Mouse (Mus musculus): ENCODE data around the gene Cad. TPM values are rescaled to one million over a fixed set of nuclear protein-coding genes. Genes with fewer than 3 reads are reported as not detected.
A peak's percentile ranks its signal among the peaks of the same experiment; 100 is the strongest.
"Not testable (repeated sequence)": the region's sequence is repeated elsewhere in the genome, so short reads cannot be mapped to it uniquely, and the experiment has no call there.

Gene Cad
- polyA plus RNA-seq, 1 experiment from 2014 or later = 11.8 TPM

DNA sequence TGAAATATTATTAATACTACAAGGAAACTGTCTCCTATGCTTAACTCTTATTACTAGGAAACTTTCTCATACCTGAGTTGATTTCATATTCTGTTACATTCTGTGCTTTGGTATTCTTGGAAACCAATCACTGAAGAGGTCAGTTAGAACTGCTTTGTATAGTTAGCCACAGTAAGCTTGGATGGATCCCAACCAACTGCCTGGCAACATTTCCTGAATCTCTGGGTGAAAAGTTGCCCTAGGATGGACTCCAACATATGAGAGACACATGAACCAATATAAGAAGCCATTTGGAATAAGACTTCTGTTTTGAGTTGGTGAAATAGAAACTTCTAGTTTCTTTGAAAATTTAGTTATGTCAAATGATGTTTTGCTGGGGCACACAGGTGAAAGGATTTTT lies 29.9 kb upstream of the Cad start:
- Histone ChIP-seq H3K4me1 (replicated peaks; ENCODE audit: insufficient read depth, low read length) (no peaks in the 10 kb centered on the region), H3K9ac (ENCODE audit: low read depth, low read length) (no peak overlapping the region), H3K4me2 (ENCODE audit: low read length) (no peak overlapping the region), H3K9me3 (replicated peaks; ENCODE audit: low read length) (no peaks in the 10 kb centered on the region), H3K4me3 (replicated peaks; ENCODE audit: low read depth, low read length) (no peak overlapping the region), H3K36me3 (ENCODE audit: insufficient read depth, low read length) (no peaks in the 10 kb centered on the region), H3K27ac (no peak overlapping the region), H3K27me3 (ENCODE audit: insufficient read depth, low read length) (no peaks in the 10 kb centered on the region)
- ATAC-seq (replicated peaks; ENCODE audit: low FRiP score, low read depth) (no peak), DNase-seq (ENCODE audit: low spot score) (no peak)
- no peak for TF ChIP-seq CTCF (IDR thresholded peaks at IDR 0.05; ENCODE audit: low read depth)

DNA sequence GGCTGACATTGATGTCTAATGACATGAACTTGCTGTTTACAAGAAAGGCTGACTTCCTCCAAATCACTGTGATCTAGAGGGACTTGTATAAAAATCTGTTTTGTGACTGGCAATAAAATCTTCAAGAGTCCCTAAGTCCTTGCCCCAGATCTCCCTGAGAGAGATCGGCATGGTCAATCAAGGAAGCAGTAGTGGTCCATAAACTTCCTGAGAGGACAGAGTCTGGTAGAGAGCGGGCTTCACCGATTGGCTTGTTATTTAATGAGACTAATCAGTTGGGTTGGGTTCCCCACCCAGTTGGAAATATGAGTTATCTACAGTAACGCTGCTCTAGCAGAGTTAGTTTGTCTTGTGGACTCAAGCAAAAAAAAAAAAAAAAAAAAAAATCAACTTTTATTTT lies 23.7 kb upstream of the Cad start:
- H3K4me1 ChIP-seq (replicated peaks; ENCODE audit: insufficient read depth, low read length) = no peaks in the 10 kb centered on the region
- no peak for TF ChIP-seq CTCF (IDR thresholded peaks at IDR 0.05; ENCODE audit: low read depth)
- no peak overlapping the region for H3K27ac ChIP-seq
- H3K4me3 ChIP-seq (replicated peaks; ENCODE audit: low read depth, low read length) = no peak overlapping the region
- H3K36me3 ChIP-seq (ENCODE audit: insufficient read depth, low read length) = no peaks in the 10 kb centered on the region
- no peaks in the 10 kb centered on the region for H3K27me3 ChIP-seq (ENCODE audit: insufficient read depth, low read length)
- no peak overlapping the region for H3K9ac ChIP-seq (ENCODE audit: low read depth, low read length)
- ATAC-seq (replicated peaks; ENCODE audit: low FRiP score, low read depth) = no peak; the same call in 1 of the 2 replicates
- no peak overlapping the region for H3K4me2 ChIP-seq (ENCODE audit: low read length)
- 34% methylated on average over 4 of the region's 4 CpGs for WGBS
- peak; percentile 61 for DNase-seq (ENCODE audit: low spot score)
- no peaks in the 10 kb centered on the region for H3K9me3 ChIP-seq (replicated peaks; ENCODE audit: low read length)

DNA sequence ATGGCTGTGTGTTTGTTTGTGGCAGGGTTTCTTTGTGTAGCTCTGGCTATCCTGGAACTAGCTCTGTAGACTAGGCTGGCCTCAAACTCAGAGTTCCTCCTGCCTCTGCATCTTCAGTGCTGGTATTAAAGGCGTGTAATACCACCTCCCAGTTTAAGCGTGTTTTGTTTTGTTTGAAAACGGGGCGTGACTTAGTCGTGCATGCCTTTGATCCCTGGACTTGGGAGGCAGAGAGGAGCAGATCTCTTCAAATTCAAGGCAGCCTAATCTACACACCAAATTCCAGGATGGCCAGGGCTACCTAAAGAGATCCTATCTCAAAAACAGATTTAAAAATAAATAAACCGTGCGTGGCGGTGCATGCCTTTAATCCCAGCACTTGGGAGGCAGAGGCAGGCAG lies 23.1 kb upstream of the Cad start:
- no peak for TF ChIP-seq CTCF (IDR thresholded peaks at IDR 0.05; ENCODE audit: low read depth)
- Histone ChIP-seq H3K9me3 (replicated peaks; ENCODE audit: low read length) (no peaks in the 10 kb centered on the region), H3K27ac (no peak overlapping the region), H3K4me1 (replicated peaks; ENCODE audit: insufficient read depth, low read length) (no peaks in the 10 kb centered on the region), H3K9ac (ENCODE audit: low read depth, low read length) (no peak overlapping the region), H3K4me2 (ENCODE audit: low read length) (no peak overlapping the region), H3K27me3 (ENCODE audit: insufficient read depth, low read length) (no peaks in the 10 kb centered on the region), H3K4me3 (replicated peaks; ENCODE audit: low read depth, low read length) (no peak overlapping the region), H3K36me3 (ENCODE audit: insufficient read depth, low read length) (no peaks in the 10 kb centered on the region)
- WGBS = 75% methylated on average over 8 of the region's 8 CpGs
- no peak for DNase-seq (ENCODE audit: low spot score)
- no peak for ATAC-seq (replicated peaks; ENCODE audit: low FRiP score, low read depth)

DNA sequence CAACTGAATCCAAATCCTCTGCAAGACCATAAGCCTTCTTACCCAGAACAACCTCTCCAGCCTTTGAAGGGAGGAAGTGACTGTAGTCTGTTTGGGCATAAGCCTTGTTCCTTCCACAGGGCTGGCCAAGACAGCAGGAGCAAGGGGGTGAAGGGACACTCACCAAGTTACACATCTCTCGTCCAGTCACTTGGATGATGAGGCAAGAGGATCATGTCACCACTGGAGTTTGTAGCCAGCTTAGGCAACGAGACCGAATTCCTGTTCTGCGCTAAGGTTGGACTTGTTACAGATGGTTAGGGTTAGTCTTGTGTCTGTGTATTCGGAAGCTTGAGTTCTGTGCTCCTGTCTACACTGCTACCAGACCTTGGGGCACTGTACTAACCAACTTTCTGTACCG lies 19.9 kb upstream of the Cad start:
- Histone ChIP-seq H3K27me3 (ENCODE audit: insufficient read depth, low read length) (no peaks in the 10 kb centered on the region), H3K4me2 (ENCODE audit: low read length) (no peak overlapping the region), H3K9ac (ENCODE audit: low read depth, low read length) (no peak overlapping the region), H3K4me3 (replicated peaks; ENCODE audit: low read depth, low read length) (no peak overlapping the region), H3K27ac (no peak overlapping the region), H3K4me1 (replicated peaks; ENCODE audit: insufficient read depth, low read length) (no peaks in the 10 kb centered on the region), H3K36me3 (ENCODE audit: insufficient read depth, low read length) (peaks cover 7% of the 10 kb centered on the region; the same call in 1 of the 2 replicates), H3K9me3 (replicated peaks; ENCODE audit: low read length) (no peaks in the 10 kb centered on the region)
- WGBS = 91% methylated on average over 6 of the region's 6 CpGs
- ATAC-seq (replicated peaks; ENCODE audit: low FRiP score, low read depth) = no peak
- no peak for TF ChIP-seq CTCF (IDR thresholded peaks at IDR 0.05; ENCODE audit: low read depth)
- no peak for DNase-seq (ENCODE audit: low spot score)

DNA sequence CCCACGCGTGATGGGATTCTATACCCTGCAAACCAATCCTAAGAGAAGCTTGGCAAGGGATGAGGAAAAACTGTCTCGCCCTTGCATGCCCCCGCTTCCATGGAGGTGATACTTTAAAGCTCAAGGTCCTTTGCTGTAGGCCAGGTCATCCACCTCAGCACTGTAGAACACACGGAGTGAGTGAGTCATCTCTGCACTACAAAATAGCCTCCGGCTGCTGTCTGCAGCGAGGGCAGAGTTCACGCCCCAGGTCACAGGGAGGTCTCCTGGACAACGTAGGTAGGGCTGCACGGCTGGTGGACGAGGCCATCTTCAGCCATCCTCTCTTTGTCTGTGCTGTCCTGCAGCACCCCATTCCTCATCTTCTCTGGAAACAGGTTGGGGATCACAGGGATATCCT lies 18.0 kb upstream of the Cad start:
- WGBS = 81% methylated on average over 11 of the region's 11 CpGs

DNA sequence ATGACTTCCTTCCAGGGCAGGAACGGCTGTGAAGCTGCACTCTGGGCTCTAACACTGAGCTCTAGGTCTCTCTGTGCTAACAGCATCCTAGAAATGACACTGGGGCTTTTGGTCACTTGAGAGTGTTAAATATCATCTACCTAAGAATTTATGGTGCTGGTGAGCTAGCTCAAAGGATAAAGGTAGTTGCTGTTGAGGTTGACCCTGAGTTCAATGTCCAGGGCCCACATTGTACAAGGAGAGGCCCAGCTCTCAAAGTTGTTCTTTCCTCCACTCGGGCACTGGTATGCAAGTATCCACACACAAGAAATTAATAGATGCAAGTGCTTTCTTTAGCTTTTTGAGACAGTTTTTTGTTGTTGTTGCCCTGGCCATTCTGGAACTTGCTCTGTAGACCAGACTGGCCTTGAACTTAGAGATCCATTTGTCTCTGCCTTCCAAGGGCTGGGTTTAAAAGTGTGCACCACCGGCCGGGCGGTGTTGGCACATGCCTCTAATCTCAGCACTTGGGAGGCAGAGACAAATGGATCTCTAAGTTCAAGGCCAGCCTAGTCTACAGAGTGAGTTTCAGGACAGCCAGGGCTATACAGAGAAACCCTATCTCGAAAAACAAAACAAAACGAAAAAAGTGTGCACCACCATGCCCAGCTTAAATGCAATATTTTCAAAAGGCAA lies 16.3 kb upstream of the Cad start:
- ATAC-seq (replicated peaks; ENCODE audit: low FRiP score, low read depth) = no peak
- Histone ChIP-seq H3K4me3 (replicated peaks; ENCODE audit: low read depth, low read length) (no peak overlapping the region), H3K4me1 (replicated peaks; ENCODE audit: insufficient read depth, low read length) (no peaks in the 10 kb centered on the region), H3K4me2 (ENCODE audit: low read length) (no peak overlapping the region), H3K9ac (ENCODE audit: low read depth, low read length) (no peak overlapping the region), H3K27ac (no peak overlapping the region), H3K27me3 (ENCODE audit: insufficient read depth, low read length) (no peaks in the 10 kb centered on the region), H3K36me3 (ENCODE audit: insufficient read depth, low read length) (peaks cover 24% of the 10 kb centered on the region), H3K9me3 (replicated peaks; ENCODE audit: low read length) (no peaks in the 10 kb centered on the region)
- TF ChIP-seq CTCF (IDR thresholded peaks at IDR 0.05; ENCODE audit: low read depth) = no peak
- WGBS = 89% methylated on average over 7 of the region's 7 CpGs
- no peak for DNase-seq (ENCODE audit: low spot score)

More for the DNA sequence above, 18.0 kb upstream of the Cad start:
- not testable (repeated sequence) for H3K27ac ChIP-seq; DNase-seq (ENCODE audit: low spot score); H3K4me3 ChIP-seq (replicated peaks; ENCODE audit: low read depth, low read length); ATAC-seq (replicated peaks; ENCODE audit: low FRiP score, low read depth); H3K4me2 ChIP-seq (ENCODE audit: low read length); H3K9ac ChIP-seq (ENCODE audit: low read depth, low read length); H3K4me1 ChIP-seq (replicated peaks; ENCODE audit: insufficient read depth, low read length); H3K9me3 ChIP-seq (replicated peaks; ENCODE audit: low read length); H3K27me3 ChIP-seq (ENCODE audit: insufficient read depth, low read length)
- peaks cover 17% of the 10 kb centered on the region; the same call in 1 of the 2 replicates for H3K36me3 ChIP-seq (ENCODE audit: insufficient read depth, low read length)

DNA sequence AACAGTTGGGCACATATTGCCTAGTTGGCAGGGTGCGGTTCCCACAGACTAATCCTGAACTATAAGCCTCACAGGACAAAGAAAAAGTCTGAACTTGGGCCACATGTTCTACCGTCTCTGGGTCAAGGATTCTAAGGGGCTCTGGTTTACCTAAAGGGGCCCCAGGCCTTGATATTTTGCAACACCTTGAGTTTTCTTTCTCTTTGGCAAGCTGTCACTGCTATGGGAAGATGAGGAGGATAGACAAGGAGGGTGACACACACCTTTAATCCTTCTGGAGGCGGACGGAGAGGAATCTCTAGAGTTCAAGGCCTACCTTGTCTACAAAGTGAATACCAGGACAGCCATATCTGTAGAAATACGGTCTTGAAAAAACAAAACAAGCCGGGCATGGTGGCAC lies 8.2 kb upstream of the Cad start:
- H3K4me3 ChIP-seq (replicated peaks; ENCODE audit: low read depth, low read length) = no peak overlapping the region
- no peaks in the 10 kb centered on the region for H3K4me1 ChIP-seq (replicated peaks; ENCODE audit: insufficient read depth, low read length)
- no peaks in the 10 kb centered on the region for H3K9me3 ChIP-seq (replicated peaks; ENCODE audit: low read length)
- ATAC-seq (replicated peaks; ENCODE audit: low FRiP score, low read depth) = no peak
- no peak overlapping the region for H3K9ac ChIP-seq (ENCODE audit: low read depth, low read length)
- H3K4me2 ChIP-seq (ENCODE audit: low read length) = no peak overlapping the region
- no peaks in the 10 kb centered on the region for H3K27me3 ChIP-seq (ENCODE audit: insufficient read depth, low read length)
- peaks cover 7% of the 10 kb centered on the region; the same call in 1 of the 2 replicates for H3K36me3 ChIP-seq (ENCODE audit: insufficient read depth, low read length)
- no peak overlapping the region for H3K27ac ChIP-seq
- WGBS = 93% methylated on average over 6 of the region's 6 CpGs
- no peak for TF ChIP-seq CTCF (IDR thresholded peaks at IDR 0.05; ENCODE audit: low read depth)
- no peak for DNase-seq (ENCODE audit: low spot score)

Measured in kidney, postnatal 0 days (tissue).